Mouse (Mus musculus): ENCODE data around the gene Hdac9.

- no peak for TF ChIP-seq POLR2A (IDR thresholded peaks at IDR 0.05; ENCODE audit: borderline replicate concordance, low read depth, low read length)
- no peak for TF ChIP-seq CTCF (IDR thresholded peaks at IDR 0.05; ENCODE audit: low read depth, low read length)
These were observed 121.4 kb downstream of the Hdac9 start for GRCm38 (mm10) chr12:34795487-34795886.

All from bone marrow macrophage, adult 2 months (primary cell).